Mouse (Mus musculus) c-Kit-negative CD71-positive TER-119-positive erythroid progenitor cells, embryonic 14.5 days (primary cell): ENCODE results near the gene Tmem51.
"Not testable (repeated sequence)": the region's sequence is repeated elsewhere in the genome, so short reads cannot be mapped to it uniquely, and the experiment has no call there.

ENCODE experiments used
- DNase-seq: peaks from one replicate; pipeline ENCODE4 v3.0.0-alpha.2; 2013; ENCODE audit warnings: low read depth, low spot score

Tmem51 gene

GRCm38 (mm10) chr4:142024536-142024935 is 59.6 kb downstream of the Tmem51 start:
- DNase-seq: no peak

- no peak for DNase-seq
These were observed 60.9 kb downstream of the Tmem51 start for GRCm38 (mm10) chr4:142023166-142023565.

DNA sequence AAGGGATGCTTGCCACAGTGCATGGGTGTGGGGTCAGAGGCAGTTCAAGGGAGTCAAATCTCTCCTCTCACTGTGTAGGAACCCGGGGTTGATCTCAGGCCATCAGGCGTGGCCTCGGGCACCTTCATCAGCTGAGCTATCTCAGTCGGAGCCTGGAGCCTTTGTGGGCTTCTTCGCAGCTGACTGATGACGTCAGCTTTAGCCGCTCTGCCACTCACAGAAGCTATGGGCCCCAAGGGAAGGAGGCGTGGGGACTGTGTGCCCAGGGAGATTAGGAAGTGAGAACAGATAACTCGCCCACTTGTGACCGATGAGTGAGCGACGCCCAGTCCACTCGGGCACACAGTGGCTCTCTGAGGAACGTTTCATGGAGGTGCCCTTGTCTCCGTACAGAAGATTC is 66.4 kb downstream of the Tmem51 start:
- peak; percentile 37 for DNase-seq

- DNase-seq: peak; percentile 36
These were observed 69.2 kb downstream of the Tmem51 start, which contains the start of gene Fhad1 for GRCm38 (mm10) chr4:142014659-142015608. Gene Fhad1, minus strand, starts transcription at chr4:142015082.

DNA sequence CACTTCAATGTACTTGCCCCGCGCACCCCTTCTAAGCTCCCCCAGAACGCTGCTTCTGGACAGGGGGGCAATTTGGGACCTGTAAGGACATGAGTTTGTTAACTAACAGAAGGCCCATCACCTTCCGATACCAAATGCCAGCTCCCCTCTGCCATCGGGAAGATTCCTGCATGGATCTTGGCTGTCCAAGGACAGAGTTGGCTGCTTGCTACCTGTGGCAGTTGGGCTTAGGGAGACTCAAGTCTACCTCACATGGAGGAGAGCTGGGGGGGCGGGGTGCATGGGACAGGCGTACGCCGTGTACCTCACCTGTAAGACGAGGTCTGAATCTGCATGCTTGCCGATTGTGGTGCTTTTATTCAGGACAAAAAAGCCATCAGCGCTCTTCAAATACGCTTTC is 72.9 kb downstream of the Tmem51 start:
- DNase-seq: no peak

GRCm38 (mm10) chr4:142010441-142010840 is 73.7 kb downstream of the Tmem51 start:
- no peak for DNase-seq

DNA sequence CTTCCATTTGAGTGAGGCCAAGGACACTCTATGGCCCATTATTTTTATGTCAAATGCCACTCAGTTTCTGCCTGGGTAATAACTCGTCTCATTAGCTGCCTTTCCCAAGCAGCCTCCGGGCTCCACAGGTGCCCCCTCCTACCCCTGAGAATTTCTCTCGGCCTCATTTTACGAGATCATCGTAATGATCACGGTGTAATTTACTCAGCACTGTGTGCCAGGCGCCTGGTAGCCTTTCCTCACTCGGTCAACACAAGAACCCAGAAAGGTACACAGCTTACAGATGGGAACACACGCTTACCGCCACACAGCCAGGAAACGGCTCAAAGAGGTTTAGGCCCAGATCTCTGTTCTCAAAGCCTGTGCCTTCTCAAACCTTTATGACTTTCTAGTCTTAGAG is 75.9 kb downstream of the Tmem51 start:
- DNase-seq: no peak

GRCm38 (mm10) chr4:142000581-142000980 is 83.5 kb downstream of the Tmem51 start:
- no peak for DNase-seq

DNA sequence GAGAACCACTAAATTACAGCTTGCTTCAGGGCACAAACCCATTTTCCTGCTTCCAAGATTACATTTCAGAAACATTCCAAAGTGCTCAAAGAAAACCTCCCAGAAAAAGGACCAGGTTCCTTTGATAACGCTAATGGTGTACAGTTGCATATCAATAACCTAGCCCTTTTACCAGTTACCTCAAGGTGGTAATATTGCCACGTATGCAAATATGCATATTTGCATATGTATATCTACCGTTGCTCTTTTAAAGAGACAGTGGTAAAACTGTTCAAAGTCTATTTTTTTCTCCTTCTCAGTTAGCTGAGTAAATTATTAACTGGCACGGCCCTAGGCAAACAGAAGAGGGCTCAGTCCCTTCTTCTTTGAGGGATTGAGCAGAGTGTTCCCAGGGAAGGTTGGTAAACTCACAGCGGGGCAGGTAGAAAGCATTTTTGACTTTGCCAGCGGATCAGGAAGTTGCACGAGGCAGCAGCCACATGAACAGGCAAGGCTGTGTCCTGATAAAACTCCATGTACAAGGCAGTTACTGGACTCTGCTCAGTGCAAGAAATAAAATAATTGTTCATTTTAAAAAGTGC is 84.5 kb downstream of the Tmem51 start:
- no peak for DNase-seq

GRCm38 (mm10) chr4:141998282-141998821 is 85.8 kb downstream of the Tmem51 start:
- no peak for DNase-seq

GRCm38 (mm10) chr4:141996880-141997279 is 87.2 kb downstream of the Tmem51 start:
- no peak for DNase-seq

GRCm38 (mm10) chr4:141996086-141996485 is 88.0 kb downstream of the Tmem51 start:
- no peak for DNase-seq

GRCm38 (mm10) chr4:141994062-141994471 is 90.0 kb downstream of the Tmem51 start:
- not testable (repeated sequence) for DNase-seq

DNA sequence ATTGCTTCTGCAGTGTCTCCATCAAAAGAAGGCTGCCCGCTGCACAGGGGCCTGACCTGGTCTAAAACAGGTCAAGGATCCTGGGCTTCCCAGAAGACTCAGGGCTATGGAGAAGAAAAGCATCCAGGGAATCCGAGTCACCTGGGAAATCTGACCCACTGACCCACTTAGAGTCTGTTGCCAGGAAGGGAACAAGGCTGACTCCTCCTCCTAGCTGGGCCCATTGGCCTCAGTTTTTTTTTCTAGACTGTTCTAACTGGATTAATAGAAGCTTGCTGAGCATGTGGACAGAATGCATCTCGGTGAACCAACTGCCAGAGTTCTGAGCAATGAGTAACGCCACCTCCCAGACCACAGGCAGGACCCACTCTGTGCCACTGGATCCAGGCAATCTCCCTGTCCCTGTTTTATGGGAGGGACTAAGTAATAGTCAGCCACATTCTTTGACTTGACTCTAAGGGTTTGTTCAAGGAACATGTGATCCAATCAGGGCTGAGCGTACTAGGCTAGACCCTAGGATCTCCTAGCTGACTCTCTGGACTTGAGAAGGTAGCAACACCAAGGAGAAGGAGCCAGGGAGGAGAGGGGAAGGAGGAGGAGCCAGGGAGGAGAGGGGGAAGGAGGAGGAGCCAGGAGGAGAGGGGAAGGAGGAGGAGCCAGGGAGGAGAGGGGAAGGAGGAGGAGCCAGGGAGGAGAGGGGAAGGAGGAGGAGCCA is 90.6 kb downstream of the Tmem51 start:
- no peak for DNase-seq

- no peak for DNase-seq
These were observed 91.4 kb downstream of the Tmem51 start for GRCm38 (mm10) chr4:141992530-141993204.

- DNase-seq: no peak
These were observed 95.9 kb downstream of the Tmem51 start for GRCm38 (mm10) chr4:141988178-141988577.

GRCm38 (mm10) chr4:141983689-141984088 is 100.4 kb downstream of the Tmem51 start:
- DNase-seq: no peak

DNA sequence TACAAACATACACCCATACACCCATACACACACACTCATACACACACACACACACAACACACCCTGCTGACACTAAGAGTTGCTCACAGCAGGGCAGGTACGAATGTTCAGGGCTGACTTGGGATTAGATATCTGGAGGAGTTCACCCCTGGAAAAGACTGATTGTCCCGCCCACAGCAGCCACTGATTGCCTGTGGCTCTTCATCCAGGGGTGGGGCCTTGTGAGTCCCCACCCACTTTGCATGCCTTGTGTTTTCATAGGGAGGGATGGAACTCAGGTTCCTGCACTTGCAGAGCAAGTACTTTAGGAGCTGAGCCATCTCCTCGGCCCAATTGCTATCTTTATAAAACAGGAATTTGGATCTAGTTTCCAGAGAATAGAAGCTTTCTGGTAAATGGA is 102.6 kb downstream of the Tmem51 start:
- no peak for DNase-seq
